Mouse (Mus musculus) hindbrain, embryonic 11.5 days (tissue): Measurements from ENCODE around the gene Tmem220. TPM values are rescaled to one million over a fixed set of nuclear protein-coding genes. Genes with fewer than 3 reads are reported as not detected.

ENCODE experiments used
- ATAC-seq: fragments of 200-750 bp; cut with Nextera tagmentation; 2 replicates; pipeline ENCODE4 v1.8.0; 2017; ENCODE audit warnings: mild to moderate bottlenecking, moderate TSS enrichment, moderate library complexity; ENCODE audit not compliant: low FRiP score
- DNase-seq: peaks from one replicate; pipeline ENCODE4 v3.0.0-alpha.2; 2015; ENCODE audit warnings: low spot score
- H3K27ac ChIP-seq: fragments of 300-500 bp; sonication (generic); 2 replicates; pipeline ENCODE4 v1.5.1; 2014; ENCODE audit warnings: mild to moderate bottlenecking, low read depth, low read length
- H3K27me3 ChIP-seq: fragments of 300-500 bp; sonication (generic); 2 replicates; pipeline ENCODE4 v1.6.1; 2014; ENCODE audit warnings: mild to moderate bottlenecking, low read length, moderate library complexity, mixed read lengths; ENCODE audit not compliant: control insufficient read depth, insufficient read depth
- H3K36me3 ChIP-seq: fragments of 300-500 bp; sonication (generic); 2 replicates; pipeline ENCODE4 v1.6.1; 2014; ENCODE audit warnings: mild to moderate bottlenecking, low read length, moderate library complexity, mixed read lengths; ENCODE audit not compliant: control insufficient read depth, insufficient read depth
- H3K4me1 ChIP-seq: fragments of 300-500 bp; sonication (generic); replicated peaks from 2 replicates; pipeline ENCODE4 v1.6.1; 2014; ENCODE audit warnings: low read length, mixed read lengths; ENCODE audit not compliant: control insufficient read depth, insufficient read depth
- H3K4me2 ChIP-seq: fragments of 300-500 bp; sonication (generic); replicated peaks from 2 replicates; pipeline ENCODE4 v1.6.1; 2014; ENCODE audit warnings: mild to moderate bottlenecking, low read depth, low read length
- H3K4me3 ChIP-seq: fragments of 300-500 bp; sonication (generic); 2 replicates; pipeline ENCODE4 v1.5.1; 2014; ENCODE audit warnings: low read depth, low read length
- H3K9ac ChIP-seq: fragments of 300-500 bp; sonication (generic); 2 replicates; pipeline ENCODE4 v1.6.1; 2014; ENCODE audit warnings: low read depth, low read length
- H3K9me3 ChIP-seq: fragments of 300-500 bp; sonication (generic); 2 replicates; pipeline ENCODE4 v1.6.1; 2016; ENCODE audit warnings: low read length; ENCODE audit not compliant: control insufficient read depth
- WGBS: fragments of 180-500 bp; shearing (Covaris S2); extraction: QIAGEN DNeasy Blood & Tissue Kit; methylation state at CpG from one replicate; pipeline ENCODE4 v1.1.7; 2014; 5-methylcytosine and 5-hydroxymethylcytosine counted together
- polyA plus RNA-seq: library from polyadenylated mRNA; unstranded; fragments of >200 nt; fragmentation: Nextera tagmentation; extraction: Ambion mirVana; gene quantifications from 2 replicates; pipeline ENCODE4 v1.2.1, GENCODE M21; 2014

Tmem220 gene
- 1.4 and 1.5 TPM in 2 replicates for polyA plus RNA-seq

GRCm38 (mm10) chr11:67024867-67025477 is at the start of gene Tmem220:
Gene Tmem220 (plus strand): TSS chr11:67025154.
- H3K27ac ChIP-seq, result peak within 1 kb of the TSS; percentile 27; the same call in 1 of the 2 replicates
- DNase-seq (peak; percentile 95), ATAC-seq (peak; percentile 97)
- no peaks in the 10 kb centered on the region for H3K9me3 ChIP-seq
- peak within 1 kb of the TSS; percentile 38 for H3K4me3 ChIP-seq
- no peaks in the 10 kb centered on the region; the same call in none of the 2 replicates for H3K4me1 ChIP-seq
- H3K4me2 ChIP-seq, result peak within 1 kb of the TSS; percentile 57
- under 1% methylated on average over 32 of the region's 35 CpGs for WGBS
- H3K27me3 ChIP-seq, result no peaks in the 10 kb centered on the region
- H3K9ac ChIP-seq, result peak within 1 kb of the TSS; percentile 58
- H3K36me3 ChIP-seq, result no peaks in the 10 kb centered on the region

GRCm38 (mm10) chr11:66975606-66976330 is 49.2 kb upstream of the Tmem220 start:
- Histone ChIP-seq H3K36me3 (no peaks in the 10 kb centered on the region), H3K27ac (no peak overlapping the region), H3K9ac (no peak overlapping the region), H3K4me3 (no peak overlapping the region), H3K9me3 (no peaks in the 10 kb centered on the region), H3K4me2 (no peak overlapping the region), H3K4me1 (no peaks in the 10 kb centered on the region), H3K27me3 (no peaks in the 10 kb centered on the region)
- WGBS, result 89% methylated on average over 7 of the region's 7 CpGs
- DNase-seq, result no peak
- ATAC-seq, result no peak

- Histone ChIP-seq H3K4me2 (no peak overlapping the region), H3K27ac (no peak overlapping the region), H3K4me1 (no peaks in the 10 kb centered on the region; the same call in 1 of the 2 replicates), H3K36me3 (no peaks in the 10 kb centered on the region), H3K9ac (no peak overlapping the region), H3K4me3 (no peak overlapping the region), H3K27me3 (no peaks in the 10 kb centered on the region), H3K9me3 (no peaks in the 10 kb centered on the region)
- peak; percentile 2 for DNase-seq
- no peak for ATAC-seq
- WGBS, result 82% methylated on average over 15 of the region's 15 CpGs
These were observed 43.4 kb upstream of the Tmem220 start for GRCm38 (mm10) chr11:66981336-66982115.

GRCm38 (mm10) chr11:66982794-66983193 is 42.2 kb upstream of the Tmem220 start:
- Histone ChIP-seq H3K9me3 (no peaks in the 10 kb centered on the region), H3K4me2 (no peak overlapping the region), H3K9ac (no peak overlapping the region), H3K36me3 (no peaks in the 10 kb centered on the region), H3K4me1 (no peaks in the 10 kb centered on the region; the same call in 1 of the 2 replicates), H3K27ac (0 out of 2 replicates have a peak overlapping the region, but pooled peaks have one; percentile 17), H3K27me3 (no peaks in the 10 kb centered on the region), H3K4me3 (no peak overlapping the region)
- 47% methylated on average over 6 of the region's 6 CpGs for WGBS
- DNase-seq (peak; percentile 51), ATAC-seq (no peak)

- Histone ChIP-seq H3K27me3 (no peaks in the 10 kb centered on the region), H3K27ac (peak overlapping the region; percentile 75; the same call in 1 of the 2 replicates), H3K4me2 (no peak overlapping the region), H3K36me3 (no peaks in the 10 kb centered on the region), H3K4me1 (no peaks in the 10 kb centered on the region; the same call in 1 of the 2 replicates), H3K9me3 (no peaks in the 10 kb centered on the region), H3K9ac (no peak overlapping the region), H3K4me3 (no peak overlapping the region)
- peak; percentile 20 for DNase-seq
- no peak for ATAC-seq
- WGBS, result 58% methylated on average over 11 of the region's 11 CpGs
These were observed 41.4 kb upstream of the Tmem220 start for GRCm38 (mm10) chr11:66983422-66984164.

- no peaks in the 10 kb centered on the region; the same call in 1 of the 2 replicates for H3K4me1 ChIP-seq
- no peaks in the 10 kb centered on the region for H3K27me3 ChIP-seq
- H3K36me3 ChIP-seq, result no peaks in the 10 kb centered on the region
- ATAC-seq, result peak; percentile 78
- H3K27ac ChIP-seq, result peak overlapping the region; percentile 75
- DNase-seq, result peak; percentile 87
- H3K9me3 ChIP-seq, result no peaks in the 10 kb centered on the region
- peak overlapping the region; percentile 70 for H3K4me2 ChIP-seq
- peak overlapping the region; percentile 33 for H3K4me3 ChIP-seq
- 5% methylated on average over 28 of the region's 28 CpGs for WGBS
- H3K9ac ChIP-seq, result peak overlapping the region; percentile 46; the same call in 1 of the 2 replicates
These were observed 40.5 kb upstream of the Tmem220 start for GRCm38 (mm10) chr11:66984165-66985135.

- no peaks in the 10 kb centered on the region for H3K27me3 ChIP-seq
- 38% methylated on average over 11 of the region's 11 CpGs for WGBS
- H3K9ac ChIP-seq, result peak overlapping the region; percentile 46
- peak overlapping the region; percentile 70 for H3K4me2 ChIP-seq
- DNase-seq (no peak), ATAC-seq (no peak)
- peak overlapping the region; percentile 33 for H3K4me3 ChIP-seq
- peak overlapping the region; percentile 75; the same call in 1 of the 2 replicates for H3K27ac ChIP-seq
- no peaks in the 10 kb centered on the region for H3K36me3 ChIP-seq
- no peaks in the 10 kb centered on the region for H3K9me3 ChIP-seq
- no peaks in the 10 kb centered on the region; the same call in 1 of the 2 replicates for H3K4me1 ChIP-seq
These were observed 39.7 kb upstream of the Tmem220 start for GRCm38 (mm10) chr11:66985136-66985702.
